Mouse (Mus musculus): ENCODE results near the gene 4930524B15Rik.
"Not testable (repeated sequence)": the region's sequence is repeated elsewhere in the genome, so short reads cannot be mapped to it uniquely, and the experiment has no call there.

4930524B15Rik gene

DNA sequence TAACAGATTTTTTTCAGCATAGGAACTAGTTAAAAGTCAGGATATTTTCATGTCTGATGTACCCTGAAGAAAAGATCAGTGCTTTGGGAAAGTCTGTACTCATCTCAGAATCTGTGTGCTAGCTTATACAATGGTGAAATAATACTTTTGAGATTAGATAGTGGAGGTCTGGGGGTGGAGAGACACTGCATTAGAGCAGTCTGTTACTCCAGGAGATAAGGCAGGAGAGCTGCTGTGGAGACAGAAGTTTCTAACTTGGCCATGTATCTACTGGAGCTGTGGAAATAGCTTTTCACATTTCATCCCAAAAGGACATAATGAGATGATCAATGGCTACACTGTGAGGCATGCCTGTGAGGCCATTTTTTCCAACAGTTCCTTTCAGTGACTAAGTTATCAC is 17.9 kb downstream of the 4930524B15Rik start:
- no peak for DNase-seq (ENCODE audit: extremely low read depth, insufficient read length, low spot score)

DNA sequence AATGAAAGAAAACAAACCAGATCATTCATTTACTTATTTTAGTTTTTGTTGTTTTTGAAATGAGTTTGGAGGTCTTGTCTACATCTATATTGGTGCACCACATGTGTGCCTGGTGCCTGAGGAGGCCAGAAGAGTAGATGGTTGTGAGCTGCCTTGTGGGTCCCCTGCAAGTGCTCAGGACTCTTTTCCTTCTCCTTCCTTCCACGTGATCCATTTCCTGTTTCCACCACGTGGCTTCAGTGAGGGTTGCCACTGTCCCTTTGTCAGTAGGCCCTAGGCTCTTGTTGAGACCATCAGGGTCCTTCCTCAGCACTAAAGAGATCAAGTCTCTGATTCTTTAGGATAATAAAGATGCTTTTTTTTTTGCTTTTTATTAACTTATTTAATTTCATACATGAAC is 19.4 kb downstream of the 4930524B15Rik start:
- no peak for DNase-seq (ENCODE audit: extremely low read depth, insufficient read length, low spot score)

DNA sequence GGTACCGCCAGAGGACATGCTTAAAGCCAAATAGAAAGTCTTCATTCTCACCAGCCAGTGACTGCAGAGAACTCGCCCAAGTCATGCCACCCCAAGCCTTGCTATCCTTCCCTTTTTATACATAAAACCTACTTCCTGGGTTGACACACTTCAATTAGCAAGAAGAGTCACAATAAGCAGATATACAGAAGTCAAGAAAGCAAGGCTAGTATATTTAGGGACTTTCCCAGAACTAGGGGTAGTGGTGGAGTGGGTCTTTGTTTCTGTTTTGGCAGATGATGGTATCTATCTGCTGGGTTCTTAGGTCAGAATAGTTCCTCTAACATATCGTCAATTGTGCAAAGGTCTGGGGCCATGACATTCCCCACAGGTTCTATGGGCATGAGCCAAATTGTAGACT is 27.1 kb downstream of the 4930524B15Rik start:
- no peak for DNase-seq (ENCODE audit: extremely low read depth, insufficient read length, low spot score)

- DNase-seq (ENCODE audit: extremely low read depth, insufficient read length, low spot score): no peak
Observed at GRCm38 (mm10) chr11:31999716-32000115, 34.3 kb downstream of the 4930524B15Rik start.

DNA sequence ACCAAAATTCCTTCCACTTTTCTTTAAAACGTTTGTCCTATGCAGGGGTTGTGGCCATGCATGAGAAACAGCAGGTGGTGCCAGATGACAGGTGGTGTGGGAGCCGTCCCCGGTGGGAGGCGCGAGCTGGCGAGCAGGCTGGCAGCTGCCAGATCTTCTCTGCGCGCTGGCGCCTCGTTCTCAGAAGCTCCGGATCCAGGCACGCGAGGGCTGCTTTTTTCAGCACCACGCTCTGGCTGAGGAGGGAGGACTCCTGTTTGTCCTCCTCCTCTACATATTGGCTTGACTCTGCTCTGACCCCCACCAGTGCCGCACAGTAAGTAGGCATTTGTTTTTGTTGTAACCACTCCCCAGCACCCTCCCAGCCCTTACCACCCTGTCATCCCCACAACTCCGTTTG is 34.9 kb downstream of the 4930524B15Rik start, which contains the start of gene Nsg2:
Nsg2 (plus strand) TSS at position 183 of the 400 bp plus-strand sequence.
- DNase-seq (ENCODE audit: extremely low read depth, insufficient read length, low spot score): peak; percentile 11

- no peak for DNase-seq (ENCODE audit: extremely low read depth, insufficient read length, low spot score)
Observed at GRCm38 (mm10) chr11:32001181-32001910, 36.0 kb downstream of the 4930524B15Rik start.

DNA sequence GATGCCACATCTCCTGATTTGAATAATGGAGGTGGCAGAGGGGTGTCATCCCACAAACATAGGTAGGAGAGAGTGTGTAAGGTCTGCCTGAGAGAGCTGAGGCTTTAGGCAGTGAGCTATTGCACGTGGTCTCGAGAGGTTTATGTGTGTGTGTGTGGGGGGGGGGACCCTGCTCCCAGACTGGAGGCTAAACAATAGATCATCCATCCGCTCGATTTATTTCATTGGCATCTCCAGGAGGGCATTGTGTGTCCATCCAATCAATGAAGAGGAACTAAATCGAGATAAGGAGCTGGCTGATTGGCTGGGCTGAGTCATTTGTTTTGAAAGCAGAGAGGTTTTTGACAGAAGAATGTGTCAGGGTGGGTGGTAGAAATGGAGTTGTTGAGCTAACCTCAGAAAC is 37.3 kb downstream of the 4930524B15Rik start:
- DNase-seq (ENCODE audit: extremely low read depth, insufficient read length, low spot score): no peak

DNA sequence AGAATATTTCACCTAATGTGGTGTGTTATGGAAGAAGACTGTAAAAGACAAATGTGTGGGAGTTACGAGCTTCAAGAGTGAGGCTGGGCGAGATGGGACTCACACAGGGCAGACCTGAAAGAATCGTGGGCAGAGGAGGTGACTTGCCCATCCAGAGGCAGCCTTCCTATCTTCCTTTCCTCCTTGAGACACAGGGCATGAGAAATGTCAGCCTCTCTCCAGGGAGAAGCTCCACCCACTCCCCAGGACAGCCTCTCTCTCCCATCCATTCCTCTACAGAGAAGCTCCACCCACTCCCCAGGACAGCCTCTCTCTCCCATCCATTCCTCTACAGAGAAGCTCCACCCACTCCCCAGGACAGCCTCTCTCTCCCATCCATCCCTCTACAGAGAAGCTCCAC is 42.7 kb downstream of the 4930524B15Rik start:
- not testable (repeated sequence) for DNase-seq (ENCODE audit: extremely low read depth, insufficient read length, low spot score)

- DNase-seq (ENCODE audit: extremely low read depth, insufficient read length, low spot score): no peak
Observed at GRCm38 (mm10) chr11:32008852-32009251, 43.5 kb downstream of the 4930524B15Rik start.

DNA sequence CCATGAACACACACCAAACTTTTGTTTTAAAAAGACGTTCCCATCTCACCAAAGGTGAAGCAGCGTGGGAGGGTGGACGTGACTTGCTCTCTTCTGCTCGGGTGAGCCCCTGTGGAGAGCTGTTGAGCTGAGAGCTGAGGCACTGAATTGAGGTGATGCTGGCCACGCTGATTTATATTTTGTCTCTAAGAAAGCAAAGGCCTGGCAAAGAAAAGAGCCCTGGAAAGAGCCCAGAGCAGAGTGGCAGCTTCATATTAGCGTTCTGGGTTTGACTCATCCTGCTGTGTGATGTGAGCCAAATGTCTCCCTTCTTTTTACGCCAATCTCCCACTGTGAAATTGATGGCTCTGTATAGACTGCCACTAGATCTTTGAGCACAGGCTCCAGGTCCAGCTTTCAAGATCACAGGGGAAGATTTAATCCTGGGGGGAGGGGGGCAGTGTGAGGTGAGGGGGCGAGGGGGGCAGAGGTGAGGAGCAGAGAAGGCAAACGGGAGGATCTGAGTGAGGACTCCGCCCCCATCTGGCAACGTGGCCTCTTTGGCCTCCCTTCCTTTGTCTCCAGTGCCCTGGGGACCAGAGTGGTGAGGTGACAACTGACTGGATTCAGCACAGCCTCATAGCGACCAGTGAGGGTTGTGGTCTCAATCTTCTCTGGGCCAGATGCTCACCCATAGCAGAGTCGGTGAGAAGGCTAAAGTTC is 44.7 kb downstream of the 4930524B15Rik start:
- peak; percentile 56 for DNase-seq (ENCODE audit: extremely low read depth, insufficient read length, low spot score)

GRCm38 (mm10) chr11:32010663-32010970 is 45.2 kb downstream of the 4930524B15Rik start:
- no peak for DNase-seq (ENCODE audit: extremely low read depth, insufficient read length, low spot score)

GRCm38 (mm10) chr11:32011867-32012603 is 46.6 kb downstream of the 4930524B15Rik start:
- no peak for DNase-seq (ENCODE audit: extremely low read depth, insufficient read length, low spot score)

DNA sequence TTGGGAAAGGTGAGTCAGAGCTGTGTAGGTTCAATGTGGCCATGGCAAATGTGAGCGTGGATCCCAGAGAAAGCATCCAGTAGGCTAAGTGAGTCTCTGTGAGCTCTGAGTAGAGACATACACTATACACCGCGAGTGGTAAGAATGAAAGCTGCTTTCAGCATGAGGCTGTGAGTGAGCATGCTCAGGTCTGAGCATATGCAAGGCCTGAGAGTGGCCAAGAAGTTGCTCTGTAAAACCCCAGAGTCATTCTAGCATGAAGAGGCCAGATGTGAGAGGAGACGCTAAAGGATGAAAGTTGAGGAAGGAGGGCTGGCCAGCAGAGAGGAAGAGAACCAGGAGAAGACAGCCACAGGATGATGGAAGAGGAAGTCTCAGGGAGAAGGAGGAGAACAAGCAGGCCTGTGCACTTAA is 47.6 kb downstream of the 4930524B15Rik start:
- no peak for DNase-seq (ENCODE audit: extremely low read depth, insufficient read length, low spot score)

DNA sequence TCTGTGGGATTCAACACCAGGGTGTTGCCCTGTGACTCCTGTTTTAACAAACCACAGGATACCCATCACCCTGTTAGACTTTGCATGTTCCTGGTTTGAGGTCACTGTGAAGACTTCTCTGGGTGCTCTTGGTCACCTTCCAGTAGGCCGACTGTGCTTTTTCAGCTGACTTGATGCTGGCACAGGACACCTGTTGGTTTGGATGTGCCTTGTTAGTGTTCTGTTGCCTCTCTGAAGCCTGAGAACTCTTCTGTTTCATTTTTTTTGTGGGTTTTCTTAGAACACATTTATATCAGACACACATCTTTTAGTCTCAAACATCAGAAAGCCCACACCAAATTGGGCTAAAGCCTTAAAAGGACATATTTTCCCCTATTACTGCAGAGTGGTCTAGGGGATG is 48.2 kb downstream of the 4930524B15Rik start:
- DNase-seq (ENCODE audit: extremely low read depth, insufficient read length, low spot score): no peak

DNA sequence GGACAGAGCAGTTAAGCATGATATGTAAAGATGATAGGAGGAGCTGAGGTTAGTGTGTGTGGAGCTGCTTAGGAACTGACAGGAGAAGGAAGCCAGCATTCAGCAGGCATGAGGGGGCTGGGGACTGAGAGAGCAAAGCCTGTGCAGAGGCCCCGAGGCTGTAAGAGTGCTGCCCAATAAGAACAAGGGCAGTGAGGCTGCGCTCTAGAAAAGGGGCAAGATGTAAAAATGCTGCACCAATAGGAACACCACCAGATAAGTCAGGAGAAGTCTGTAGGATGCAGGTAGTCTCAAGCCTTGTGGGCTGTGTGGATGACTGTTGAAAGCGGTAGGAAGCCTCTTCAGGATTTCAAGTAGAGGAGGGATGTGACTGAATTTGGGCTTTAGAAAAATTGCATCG is 52.8 kb downstream of the 4930524B15Rik start:
- DNase-seq (ENCODE audit: extremely low read depth, insufficient read length, low spot score): no peak

DNA sequence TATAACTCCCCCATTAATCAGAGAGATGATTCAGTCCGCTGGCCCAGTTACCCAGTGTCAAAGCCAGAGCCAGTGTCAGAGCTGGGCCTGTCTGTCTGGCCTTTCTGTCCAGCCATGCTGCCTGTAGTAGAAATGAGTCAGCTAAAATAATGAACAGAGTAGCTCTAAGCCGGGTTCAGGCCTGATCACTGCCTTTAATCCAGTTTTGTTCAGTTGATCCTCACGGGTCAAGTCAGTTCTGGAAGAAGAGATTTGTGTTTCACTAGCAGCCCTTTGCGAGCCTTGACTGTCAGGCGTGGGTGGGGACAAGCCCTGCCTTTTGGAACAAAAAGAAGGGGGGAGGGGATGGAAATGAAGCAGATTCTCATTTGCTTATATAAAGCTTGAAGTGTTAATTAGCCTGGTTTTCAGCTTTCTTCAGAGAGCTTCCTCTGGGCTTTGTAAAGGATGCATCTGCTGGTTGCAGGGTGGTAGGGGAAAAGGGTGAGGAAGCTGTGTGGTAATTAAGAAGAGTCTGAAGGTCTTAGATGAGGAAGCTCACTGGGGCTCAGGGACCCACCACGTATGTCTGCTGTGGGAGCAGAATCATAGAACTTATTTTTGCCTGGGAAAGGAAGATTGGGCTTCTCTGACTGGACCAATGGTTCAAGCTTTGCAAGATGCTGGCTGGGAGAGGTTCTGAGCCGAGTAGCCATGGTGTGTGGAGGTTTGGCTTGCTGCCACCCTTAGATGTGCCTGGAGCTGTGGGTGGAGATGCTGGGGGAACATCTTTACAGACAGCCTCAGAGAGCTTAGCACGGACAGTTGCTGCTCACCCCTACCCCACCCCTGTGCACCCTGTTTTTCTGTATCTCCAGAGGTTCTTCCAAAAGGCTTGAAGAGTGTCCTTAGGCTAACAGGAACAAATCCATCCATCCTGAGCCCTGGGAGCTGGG is 54.9 kb downstream of the 4930524B15Rik start:
- DNase-seq (ENCODE audit: extremely low read depth, insufficient read length, low spot score): peak; percentile 40

DNA sequence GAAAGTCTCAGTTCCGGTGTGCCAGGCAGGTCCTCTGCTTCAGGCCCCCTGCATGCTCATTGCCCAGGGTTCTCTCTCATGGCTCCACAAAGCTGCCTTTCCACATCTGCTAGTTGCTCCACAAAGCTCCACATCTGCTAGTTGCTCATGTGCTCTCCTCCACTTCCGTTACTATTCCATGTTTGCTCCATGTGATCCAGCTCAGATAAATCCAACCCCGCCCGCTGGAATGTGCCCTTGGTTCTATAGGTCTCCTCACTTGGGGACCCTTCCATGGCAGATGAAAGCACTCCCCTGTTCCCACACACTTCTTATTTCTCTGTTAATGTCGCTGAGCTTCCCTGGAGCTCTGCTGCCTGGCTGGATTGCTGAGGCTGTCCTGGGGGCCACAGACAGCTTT is 61.2 kb downstream of the 4930524B15Rik start:
- DNase-seq (ENCODE audit: extremely low read depth, insufficient read length, low spot score): no peak

- no peak for DNase-seq (ENCODE audit: extremely low read depth, insufficient read length, low spot score)
Observed at GRCm38 (mm10) chr11:32027474-32028342, 62.3 kb downstream of the 4930524B15Rik start.

DNA sequence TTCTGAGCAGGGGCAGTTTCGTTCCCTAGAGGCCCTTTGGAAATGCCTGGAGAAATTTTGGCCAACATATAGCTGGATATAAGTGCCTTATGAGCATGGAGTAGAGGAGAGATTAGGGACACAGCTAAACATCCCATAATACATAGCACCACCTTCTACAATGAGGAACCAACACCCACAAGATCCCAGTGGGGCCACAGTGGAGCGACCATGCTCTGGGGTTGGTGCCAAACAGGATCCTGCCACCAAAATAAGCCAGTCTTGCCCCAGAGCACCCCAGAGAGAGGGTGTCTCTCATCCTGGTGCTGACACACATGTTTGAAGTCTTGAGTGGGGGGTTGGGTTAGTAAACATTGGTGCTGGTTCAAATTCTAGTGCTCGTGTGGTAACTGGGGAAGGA is 63.2 kb downstream of the 4930524B15Rik start:
- DNase-seq (ENCODE audit: extremely low read depth, insufficient read length, low spot score): no peak
